Mouse (Mus musculus) neural tube, embryonic 14.5 days (tissue): ENCODE data around the gene Itga9. TPM values are rescaled to one million over a fixed set of nuclear protein-coding genes. Genes with fewer than 3 reads are reported as not detected.

Source experiments
- ATAC-seq: fragments of 200-750 bp; cut with Nextera tagmentation; 2 replicates; pipeline ENCODE4 v1.8.0; 2017; ENCODE audit warnings: low read depth, mild to moderate bottlenecking, moderate TSS enrichment, moderate library complexity
- H3K27ac ChIP-seq: fragments of 300-500 bp; sonication (generic); 2 replicates; pipeline ENCODE4 v1.5.1; 2014; ENCODE audit warnings: low read depth, mild to moderate bottlenecking, control low read depth, low read length, moderate library complexity, mixed read lengths
- H3K27me3 ChIP-seq: fragments of 300-500 bp; sonication (generic); 2 replicates; pipeline ENCODE4 v1.6.1; 2014; ENCODE audit warnings: low read length; ENCODE audit not compliant: control insufficient read depth, insufficient read depth
- H3K36me3 ChIP-seq: fragments of 300-500 bp; sonication (generic); 2 replicates; pipeline ENCODE4 v1.6.1; 2014; ENCODE audit warnings: low read length, mixed read lengths; ENCODE audit not compliant: control insufficient read depth, insufficient read depth
- H3K4me1 ChIP-seq: fragments of 300-500 bp; sonication (generic); 2 replicates; pipeline ENCODE4 v1.6.1; 2014; ENCODE audit warnings: low read length; ENCODE audit not compliant: control insufficient read depth, insufficient read depth
- H3K4me2 ChIP-seq: fragments of 300-500 bp; sonication (generic); 2 replicates; pipeline ENCODE4 v1.6.1; 2014; ENCODE audit warnings: mild to moderate bottlenecking, low read depth, low read length, control low read depth
- H3K4me3 ChIP-seq: fragments of 300-500 bp; sonication (generic); 2 replicates; pipeline ENCODE4 v1.5.1; 2014; ENCODE audit warnings: low read depth, low read length, control low read depth, mixed read lengths
- H3K9ac ChIP-seq: fragments of 300-500 bp; sonication (generic); replicated peaks from 2 replicates; pipeline ENCODE4 v1.6.1; 2014; ENCODE audit warnings: low read depth, mild to moderate bottlenecking, control low read depth, low read length, mixed read lengths
- H3K9me3 ChIP-seq: fragments of 300-500 bp; sonication (generic); 2 replicates; pipeline ENCODE4 v1.6.1; 2016; ENCODE audit warnings: low read length; ENCODE audit not compliant: control insufficient read depth
- WGBS: fragments of 180-500 bp; shearing (Covaris S2); extraction: QIAGEN DNeasy Blood & Tissue Kit; methylation state at CpG from one replicate; pipeline ENCODE4 v1.1.7; 2014; 5-methylcytosine and 5-hydroxymethylcytosine counted together
- polyA plus RNA-seq: library from polyadenylated mRNA; unstranded; fragments of >200 nt; fragmentation: Nextera tagmentation; extraction: Ambion mirVana; gene quantifications from 2 replicates; pipeline ENCODE4 v1.2.1, GENCODE M21; 2014

The Itga9 gene
- polyA plus RNA-seq, 1 experiment from 2014 or later: 1.7 TPM

- no peak overlapping the region for H3K4me2 ChIP-seq
- no peaks in the 10 kb centered on the region for H3K4me1 ChIP-seq
- no peak overlapping the region for H3K27ac ChIP-seq
- 82% methylated on average over 4 of the region's 4 CpGs for WGBS
- H3K36me3 ChIP-seq: no peaks in the 10 kb centered on the region
- no peak for ATAC-seq
- H3K9me3 ChIP-seq: no peaks in the 10 kb centered on the region
- H3K9ac ChIP-seq: no peak overlapping the region
- no peaks in the 10 kb centered on the region for H3K27me3 ChIP-seq
- H3K4me3 ChIP-seq: no peak overlapping the region
Measured at GRCm38 (mm10) chr9:118942030-118942429, 335.5 kb downstream of the Itga9 start.

GRCm38 (mm10) chr9:118943941-118944340 lies 337.5 kb downstream of the Itga9 start:
- Histone ChIP-seq H3K9ac (no peak overlapping the region), H3K4me3 (no peak overlapping the region), H3K4me2 (no peak overlapping the region), H3K4me1 (no peaks in the 10 kb centered on the region), H3K27ac (no peak overlapping the region), H3K27me3 (no peaks in the 10 kb centered on the region), H3K9me3 (no peaks in the 10 kb centered on the region), H3K36me3 (no peaks in the 10 kb centered on the region)
- ATAC-seq: no peak
- WGBS: 74% methylated on average over 5 of the region's 5 CpGs

GRCm38 (mm10) chr9:118944388-118944787 lies 337.9 kb downstream of the Itga9 start:
- ATAC-seq: no peak
- 83% methylated on average over 12 of the region's 12 CpGs for WGBS
- Histone ChIP-seq H3K9me3 (no peaks in the 10 kb centered on the region), H3K36me3 (no peaks in the 10 kb centered on the region), H3K4me1 (no peaks in the 10 kb centered on the region), H3K9ac (no peak overlapping the region), H3K27ac (no peak overlapping the region), H3K4me2 (no peak overlapping the region), H3K27me3 (no peaks in the 10 kb centered on the region), H3K4me3 (no peak overlapping the region)

DNA sequence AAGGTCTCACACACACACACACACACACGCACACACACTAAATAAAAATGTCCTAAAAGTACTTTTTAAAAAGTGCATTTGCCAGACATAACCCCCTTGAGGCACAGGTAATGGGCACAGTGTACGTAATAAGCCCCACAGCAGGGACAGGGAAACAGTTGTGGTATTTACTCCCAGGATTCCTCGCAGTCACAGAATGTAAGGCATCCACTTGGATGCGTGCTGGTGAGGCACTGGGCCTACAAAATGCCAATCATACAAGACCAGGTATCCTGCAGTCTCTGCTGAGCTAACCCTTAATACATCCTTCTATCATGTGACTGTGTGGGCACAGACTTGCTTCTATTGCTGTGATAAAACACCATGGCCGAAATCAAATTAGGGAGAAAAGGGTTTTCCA lies 342.0 kb downstream of the Itga9 start:
- no peak overlapping the region for H3K9ac ChIP-seq
- H3K4me3 ChIP-seq: no peak overlapping the region
- 86% methylated on average over 5 of the region's 5 CpGs for WGBS

GRCm38 (mm10) chr9:118949124-118949523 lies 342.6 kb downstream of the Itga9 start:
- Histone ChIP-seq H3K27me3 (no peaks in the 10 kb centered on the region), H3K9me3 (no peaks in the 10 kb centered on the region), H3K4me2 (no peak overlapping the region), H3K4me1 (no peaks in the 10 kb centered on the region), H3K36me3 (no peaks in the 10 kb centered on the region), H3K9ac (no peak overlapping the region), H3K4me3 (no peak overlapping the region), H3K27ac (no peak overlapping the region)
- no peak for ATAC-seq
- WGBS: 94% methylated on average over 8 of the region's 8 CpGs

More for the DNA sequence above, 342.0 kb downstream of the Itga9 start:
- no peak overlapping the region for H3K27ac ChIP-seq
- no peaks in the 10 kb centered on the region for H3K27me3 ChIP-seq
- no peak overlapping the region for H3K4me2 ChIP-seq
- H3K4me1 ChIP-seq: no peaks in the 10 kb centered on the region
- no peak for ATAC-seq
- no peaks in the 10 kb centered on the region for H3K9me3 ChIP-seq
- no peaks in the 10 kb centered on the region for H3K36me3 ChIP-seq

DNA sequence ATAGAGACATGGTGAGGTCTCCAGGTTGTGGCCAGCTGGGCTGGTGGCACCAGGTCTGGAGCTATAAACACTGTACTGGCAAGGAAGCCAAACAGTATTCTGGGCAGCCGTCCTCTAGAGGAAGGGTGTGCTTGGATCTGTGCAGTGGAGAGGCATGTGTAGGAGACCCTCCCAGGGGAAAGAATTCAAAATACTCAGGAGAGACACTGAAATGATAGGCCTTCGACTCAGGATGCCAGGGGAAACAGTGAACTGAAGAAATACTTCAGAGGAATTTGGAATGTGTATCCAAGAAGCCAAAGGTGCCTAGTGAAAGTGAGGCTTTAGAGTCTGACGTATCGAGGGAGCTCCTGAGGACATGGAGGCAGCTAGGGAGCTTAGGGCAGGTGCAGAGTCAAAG lies 343.2 kb downstream of the Itga9 start:
- Histone ChIP-seq H3K4me3 (no peak overlapping the region), H3K9ac (no peak overlapping the region), H3K27me3 (no peaks in the 10 kb centered on the region), H3K36me3 (no peaks in the 10 kb centered on the region), H3K4me2 (no peak overlapping the region), H3K4me1 (no peaks in the 10 kb centered on the region), H3K27ac (no peak overlapping the region), H3K9me3 (no peaks in the 10 kb centered on the region)
- WGBS: 80% methylated on average over 4 of the region's 4 CpGs
- no peak for ATAC-seq

- Histone ChIP-seq H3K27me3 (no peaks in the 10 kb centered on the region), H3K9ac (no peak overlapping the region), H3K36me3 (no peaks in the 10 kb centered on the region), H3K4me2 (no peak overlapping the region), H3K27ac (no peak overlapping the region), H3K9me3 (no peaks in the 10 kb centered on the region), H3K4me1 (no peaks in the 10 kb centered on the region), H3K4me3 (no peak overlapping the region)
- ATAC-seq: no peak
- 76% methylated on average over 10 of the region's 10 CpGs for WGBS
Measured at GRCm38 (mm10) chr9:118950061-118950460, 343.6 kb downstream of the Itga9 start.

Other genes starting within 250 kb of the Itga9 start
- gene Eomes, start 128.5 kb upstream of the Itga9 start, polyA plus RNA-seq: not detected in 2 replicates
- gene Golga4, start 100.4 kb upstream of the Itga9 start, polyA plus RNA-seq: 53.8 and 59.1 TPM in 2 replicates